Mouse (Mus musculus) E14TG2a.4 (cell line): Measurements from ENCODE around the gene Znrf1.

Source experiments
- CTCF ChIP-seq: conservative IDR thresholded peaks from 2 replicates; pipeline ENCODE4 v1.5.1; 2014; ENCODE audit warnings: low read length
- POU5F1 ChIP-seq: IDR thresholded peaks from 2 replicates; pipeline ENCODE4 v1.6.1; 2014; ENCODE audit warnings: low read length, borderline replicate concordance

- TF ChIP-seq CTCF, result no peak
- TF ChIP-seq POU5F1, result no peak
Observed at GRCm38 (mm10) chr8:111642496-111642895, 106.6 kb downstream of the Znrf1 start.
